Mouse (Mus musculus) limb, embryonic 11.5 days (tissue): ENCODE data around the gene Hist1h1c. TPM values are rescaled to one million over a fixed set of nuclear protein-coding genes. Genes with fewer than 3 reads are reported as not detected.

Experiments used
- microRNA-seq: library from miRNA; unstranded; fragments of <30 nt; microRNA quantifications from one replicate; pipeline ENCODE4, GENCODE M21; 2016
- polyA plus RNA-seq: library from polyadenylated mRNA; unstranded; fragments of >200 nt; fragmentation: Nextera tagmentation; extraction: Ambion mirVana; gene quantifications from 2 replicates; pipeline ENCODE4 v1.2.1, GENCODE M21; 2014

The Hist1h1c gene
- polyA plus RNA-seq, 1 experiment from 2014 or later = 16.6 TPM

Small RNAs within 50 kb of the gene (microRNA-seq; reads per million reads assigned to microRNA genes)
- not detected for gene Gm44314
- not detected for gene Gm44484

Other genes with a start within 250 kb of the Hist1h1c start
- gene Btn2a2, start 250.0 kb upstream of the Hist1h1c start, polyA plus RNA-seq = 1.3 and 2.2 TPM in 2 replicates
- gene Hist1h4h, start 207.8 kb upstream of the Hist1h1c start, polyA plus RNA-seq = 4.0 and 5.6 TPM in 2 replicates
- 5.1 and 7.9 TPM in 2 replicates for gene Hist1h2af, start 204.9 kb upstream of the Hist1h1c start, polyA plus RNA-seq
- gene Hist1h3g, start 203.4 kb upstream of the Hist1h1c start, polyA plus RNA-seq = 7.0 and 9.4 TPM in 2 replicates
- gene Hist1h2bh, start 195.4 kb upstream of the Hist1h1c start, polyA plus RNA-seq = 0.79 and 1.0 TPM in 2 replicates
- 1.4 and 2.0 TPM in 2 replicates for gene Hist1h3f, start 194.8 kb upstream of the Hist1h1c start, polyA plus RNA-seq
- 0.67 and 2.3 TPM in 2 replicates for gene Hist1h4f, start 187.2 kb upstream of the Hist1h1c start, polyA plus RNA-seq
- gene Hist1h1d, start 185.5 kb upstream of the Hist1h1c start, polyA plus RNA-seq = 0.54 and 0.56 TPM in 2 replicates
- gene Hist1h3e, start 176.4 kb upstream of the Hist1h1c start, polyA plus RNA-seq = 9.6 and 9.8 TPM in 2 replicates
- 98.4 and 102 TPM in 2 replicates for gene Hist1h2ae, start 167.6 kb upstream of the Hist1h1c start, polyA plus RNA-seq
- gene Hist1h2bg, start 167.4 kb upstream of the Hist1h1c start, polyA plus RNA-seq = 8.2 and 10.0 TPM in 2 replicates
- 4.5 and 5.4 TPM in 2 replicates for gene Hist1h2bf, start 164.6 kb upstream of the Hist1h1c start, polyA plus RNA-seq
- 2.2 and 3.1 TPM in 2 replicates for gene Hist1h2ad, start 164.4 kb upstream of the Hist1h1c start, polyA plus RNA-seq
- gene Hist1h3d, start 163.0 kb upstream of the Hist1h1c start, polyA plus RNA-seq = 12.6 and 13.2 TPM in 2 replicates
- gene Hist1h4d, start 157.2 kb upstream of the Hist1h1c start, polyA plus RNA-seq = 133 and 134 TPM in 2 replicates
- gene Hist1h2be, start 117.7 kb upstream of the Hist1h1c start, polyA plus RNA-seq = 3.1 and 3.9 TPM in 2 replicates
- 20.3 and 24.6 TPM in 2 replicates for gene Hist1h1e, start 116.2 kb upstream of the Hist1h1c start, polyA plus RNA-seq
- gene Hist1h2ac, start 54.9 kb upstream of the Hist1h1c start, polyA plus RNA-seq = 0.96 and 1.0 TPM in 2 replicates
- 19.9 and 21.1 TPM in 2 replicates for gene Hist1h2bc, start 54.6 kb upstream of the Hist1h1c start, polyA plus RNA-seq
- 0.28 TPM in 1 of 2 replicates, not detected in the other for gene Hist1h1t, start 43.0 kb upstream of the Hist1h1c start, polyA plus RNA-seq
- 6.6 and 7.9 TPM in 2 replicates for gene Hist1h4c, start 40.4 kb upstream of the Hist1h1c start, polyA plus RNA-seq
- 2.1 and 3.7 TPM in 2 replicates for gene Hfe, start 28.0 kb upstream of the Hist1h1c start, polyA plus RNA-seq
- gene Hist1h3c, start 6.8 kb downstream of the Hist1h1c start, polyA plus RNA-seq = 13.3 and 14.0 TPM in 2 replicates
- gene Hist1h2bb, start 7.9 kb downstream of the Hist1h1c start, polyA plus RNA-seq = 1.7 and 3.4 TPM in 2 replicates
- 63.8 and 65.5 TPM in 2 replicates for gene Hist1h2ab, start 12.3 kb downstream of the Hist1h1c start, polyA plus RNA-seq
- gene Hist1h3b, start 13.5 kb downstream of the Hist1h1c start, polyA plus RNA-seq = 7.5 and 12.0 TPM in 2 replicates
- gene Hist1h4b, start 18.2 kb downstream of the Hist1h1c start, polyA plus RNA-seq = 6.3 and 7.9 TPM in 2 replicates
- gene Hist1h4a, start 22.4 kb downstream of the Hist1h1c start, polyA plus RNA-seq = 0.35 and 0.78 TPM in 2 replicates
- gene Hist1h3a, start 23.6 kb downstream of the Hist1h1c start, polyA plus RNA-seq = 5.1 and 5.4 TPM in 2 replicates
- 2.8 and 4.1 TPM in 2 replicates for gene Hist1h1a, start 24.9 kb downstream of the Hist1h1c start, polyA plus RNA-seq
- gene Trim38, start 31.1 kb downstream of the Hist1h1c start, polyA plus RNA-seq = 0.30 TPM in 1 of 2 replicates, not detected in the other
- not detected in 2 replicates for gene Slc17a2, start 68.2 kb downstream of the Hist1h1c start, polyA plus RNA-seq
- not detected in 2 replicates for gene Slc17a3, start 100.6 kb downstream of the Hist1h1c start, polyA plus RNA-seq
- not detected in 2 replicates for gene Slc17a1, start 128.9 kb downstream of the Hist1h1c start, polyA plus RNA-seq
- gene Slc17a4, start 176.2 kb downstream of the Hist1h1c start, polyA plus RNA-seq = not detected in 2 replicates
- gene Hist1h2ba, start 195.3 kb downstream of the Hist1h1c start, polyA plus RNA-seq = not detected in 2 replicates
- gene Hist1h2aa, start 195.7 kb downstream of the Hist1h1c start, polyA plus RNA-seq = not detected in 2 replicates